Mouse (Mus musculus): ENCODE measurements around the gene Faf2. TPM values are rescaled to one million over a fixed set of nuclear protein-coding genes. Genes with fewer than 3 reads are reported as not detected.

Faf2 gene
- total and polyA plus RNA-seq, 3 experiments, result 40.8 to 51.7 (median 43.7) TPM

DNA sequence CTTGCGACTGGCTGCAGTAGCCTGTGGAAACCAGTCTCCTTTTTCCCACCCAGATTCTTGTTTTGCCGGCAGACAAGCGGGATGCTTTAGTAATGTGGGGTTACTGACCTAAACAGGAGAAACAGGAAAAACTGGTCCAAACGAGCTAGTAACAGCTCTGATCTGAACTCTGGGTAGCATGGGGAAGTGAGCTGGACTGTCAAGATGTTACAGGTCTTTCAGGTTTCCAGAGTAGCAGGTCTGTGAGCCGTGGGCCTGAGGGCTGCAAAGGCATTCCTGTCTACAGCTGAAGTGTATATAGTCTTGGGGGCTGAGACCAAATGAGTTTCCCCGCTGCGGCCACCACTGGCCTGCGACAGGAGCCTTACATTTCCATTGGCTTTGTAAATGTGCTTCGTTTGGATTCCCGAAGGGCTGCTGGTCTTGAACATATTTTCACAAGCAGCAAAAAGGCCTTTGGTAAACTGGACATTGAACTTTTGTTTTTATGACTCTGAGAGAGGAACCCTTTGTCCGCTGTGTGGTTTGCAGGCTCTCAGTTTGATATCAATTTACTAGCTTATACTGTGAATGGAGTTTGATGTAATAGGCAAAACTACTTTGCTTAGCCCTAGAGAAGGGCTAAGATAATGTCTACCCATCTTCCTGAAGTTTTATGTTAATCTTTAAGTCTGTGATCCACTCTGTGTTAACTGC, 54.5 kb downstream of the Faf2 start:
- in situ Hi-C loops (cut with MboI; ENCODE audit: low pct_ligation_motif_present, low pct_unique_long_range_greater_than_20kb, low sequenced_read_pairs) (no loop called here), dilution Hi-C loops (cut with MboI; ENCODE audit: extremely low pct_ligation_motif_present, extremely low pct_unique_long_range_greater_than_20kb, low sequenced_read_pairs) (no loop called here)
- H3K27ac ChIP-seq (ENCODE audit: insufficient read depth, low read depth), result no peak overlapping the region
- H3K4me1 ChIP-seq (ENCODE audit: control insufficient read depth in 1 of 2, insufficient read depth in 2 of 2), result no peaks in the 10 kb centered on the region
- H3K9ac ChIP-seq (ENCODE audit: insufficient read depth, low read depth), result no peak overlapping the region
- no peak overlapping the region for H3K4me3 ChIP-seq (replicated peaks in 1 of 3; ENCODE audit: low read depth in 2 of 3, low read length in 2 of 3, poor library complexity in 1 of 3)
- no peaks in the 10 kb centered on the region for H3K9me3 ChIP-seq (replicated peaks; ENCODE audit: low read length)
- no peak for DNase-seq (ENCODE audit: extremely low read depth)
- H3K79me2 ChIP-seq (replicated peaks; ENCODE audit: control insufficient read depth, extremely low read depth, insufficient read depth, poor library complexity, severe bottlenecking), result no peaks in the 10 kb centered on the region
- peaks cover 17 to 26% of the 10 kb centered on the region in 2 experiments for H3K36me3 ChIP-seq (replicated peaks in 1 of 2; ENCODE audit: control insufficient read depth in 1 of 2, insufficient read depth in 1 of 2, low read length in 1 of 2)
- TF ChIP-seq POLR2A (IDR thresholded peaks at IDR 0.05; ENCODE audit: low read depth, low read length) (no peak), ZC3H11A (IDR thresholded peaks at IDR 0.05; ENCODE audit: low read depth, low read length) (no peak), POLR2AphosphoS2 (IDR thresholded peaks at IDR 0.05; ENCODE audit: low read depth, low read length) (no peak), PAX5 (IDR thresholded peaks at IDR 0.05; ENCODE audit: low read length) (no peak), IRF4 (IDR thresholded peaks at IDR 0.05; ENCODE audit: low read depth, low read length) (no peak), MXI1 (IDR thresholded peaks at IDR 0.05; ENCODE audit: low read depth, low read length) (no peak), SIN3A (IDR thresholded peaks at IDR 0.05; ENCODE audit: low read length) (no peak), E2F4 (IDR thresholded peaks at IDR 0.05; ENCODE audit: insufficient replicate concordance, low read depth, low read length) (no peak), ZKSCAN1 (IDR thresholded peaks at IDR 0.05; ENCODE audit: borderline replicate concordance, low read depth, low read length) (no peak), KAT2A (IDR thresholded peaks at IDR 0.05; ENCODE audit: insufficient replicate concordance, low read length) (no peak), UBTF (IDR thresholded peaks at IDR 0.05; ENCODE audit: low read depth, low read length) (no peak), GABPA (IDR thresholded peaks at IDR 0.05; ENCODE audit: insufficient replicate concordance, low read depth, low read length) (no peak), HCFC1 (IDR thresholded peaks at IDR 0.05; ENCODE audit: low read depth, low read length) (no peak), NRF1 (IDR thresholded peaks at IDR 0.05; ENCODE audit: low read depth, low read length) (no peak), NELFE (IDR thresholded peaks at IDR 0.05; ENCODE audit: low read depth, low read length) (no peak)
- no peak overlapping the region for H3K4me2 ChIP-seq (ENCODE audit: insufficient read depth, low read depth, poor library complexity, severe bottlenecking)
- H3K27me3 ChIP-seq (replicated peaks), result no peaks in the 10 kb centered on the region

DNA sequence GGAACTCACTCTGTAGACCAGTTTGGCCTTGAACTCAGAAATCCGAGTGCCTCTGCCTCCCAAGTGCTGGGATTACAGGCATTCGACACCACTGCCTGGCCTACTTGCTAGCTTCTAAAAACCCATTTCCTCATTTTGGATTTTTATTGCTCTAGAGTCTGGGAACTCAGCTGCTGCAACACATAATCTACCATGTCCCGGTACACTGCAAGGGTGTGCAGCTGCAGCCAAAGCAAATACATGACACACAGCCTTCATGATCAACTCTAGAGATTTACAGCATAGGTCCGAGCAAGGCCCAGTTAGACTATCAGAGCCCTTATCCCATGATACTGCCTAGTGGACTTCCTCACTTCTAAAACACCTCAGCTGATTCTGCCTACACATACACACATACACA, 56.7 kb downstream of the Faf2 start:
- in situ Hi-C loops (cut with MboI; ENCODE audit: low pct_ligation_motif_present, low pct_unique_long_range_greater_than_20kb, low sequenced_read_pairs) (no loop called here), dilution Hi-C loops (cut with MboI; ENCODE audit: extremely low pct_ligation_motif_present, extremely low pct_unique_long_range_greater_than_20kb, low sequenced_read_pairs) (no loop called here)
- H3K4me1 ChIP-seq (ENCODE audit: control insufficient read depth in 1 of 2, insufficient read depth in 2 of 2), result no peaks in the 10 kb centered on the region
- no peaks in the 10 kb centered on the region for H3K27me3 ChIP-seq (replicated peaks)
- H3K9me3 ChIP-seq (replicated peaks; ENCODE audit: low read length), result no peaks in the 10 kb centered on the region
- no peak overlapping the region for H3K4me3 ChIP-seq (replicated peaks in 1 of 3; ENCODE audit: low read depth in 2 of 3, low read length in 2 of 3, poor library complexity in 1 of 3)
- no peak for DNase-seq (ENCODE audit: extremely low read depth)
- no peak overlapping the region for H3K9ac ChIP-seq (ENCODE audit: insufficient read depth, low read depth)
- TF ChIP-seq ZNF384 (IDR thresholded peaks at IDR 0.05; ENCODE audit: low read depth, low read length) (no peak), KAT2A (IDR thresholded peaks at IDR 0.05; ENCODE audit: insufficient replicate concordance, low read length) (no peak), UBTF (IDR thresholded peaks at IDR 0.05; ENCODE audit: low read depth, low read length) (no peak), USF2 (conservative IDR thresholded peaks at IDR 0.05; ENCODE audit: low read depth, low read length) (no peak), HCFC1 (IDR thresholded peaks at IDR 0.05; ENCODE audit: low read depth, low read length) (no peak), SMC3 (IDR thresholded peaks at IDR 0.05; ENCODE audit: low read depth, low read length) (no peak), ELF1 (IDR thresholded peaks at IDR 0.05; ENCODE audit: low read depth, low read length) (no peak), GABPA (IDR thresholded peaks at IDR 0.05; ENCODE audit: insufficient replicate concordance, low read depth, low read length) (no peak), IRF4 (IDR thresholded peaks at IDR 0.05; ENCODE audit: low read depth, low read length) (no peak), POLR2AphosphoS2 (IDR thresholded peaks at IDR 0.05; ENCODE audit: low read depth, low read length) (no peak), ZKSCAN1 (IDR thresholded peaks at IDR 0.05; ENCODE audit: borderline replicate concordance, low read depth, low read length) (no peak)
- H3K4me2 ChIP-seq (ENCODE audit: insufficient read depth, low read depth, poor library complexity, severe bottlenecking), result no peak overlapping the region
- 0 out of 2 replicates have a peak, but pooled peaks cover 2% of the 10 kb centered on the region for H3K79me2 ChIP-seq (replicated peaks; ENCODE audit: control insufficient read depth, extremely low read depth, insufficient read depth, poor library complexity, severe bottlenecking)
- peaks cover 39 to 49% of the 10 kb centered on the region in 2 experiments for H3K36me3 ChIP-seq (replicated peaks in 1 of 2; ENCODE audit: control insufficient read depth in 1 of 2, insufficient read depth in 1 of 2, low read length in 1 of 2)
- H3K27ac ChIP-seq (ENCODE audit: insufficient read depth, low read depth), result no peak overlapping the region

All from CH12.LX (cell line).